Mouse (Mus musculus) embryonic fibroblast, embryonic 13.5 days (primary cell): ENCODE results near the gene Gdpgp1.

Experiments
- CTCF ChIP-seq: IDR thresholded peaks from 2 replicates; pipeline ENCODE4 v1.5.1; 2011; ENCODE audit warnings: mild to moderate bottlenecking, control low read depth, low read length, moderate library complexity, borderline replicate concordance; ENCODE audit not compliant: insufficient read depth
- POLR2A ChIP-seq: IDR thresholded peaks from 2 replicates; pipeline ENCODE4 v1.6.1; 2011; ENCODE audit warnings: low read depth, mild to moderate bottlenecking, control low read depth, low read length, moderate library complexity

DNA sequence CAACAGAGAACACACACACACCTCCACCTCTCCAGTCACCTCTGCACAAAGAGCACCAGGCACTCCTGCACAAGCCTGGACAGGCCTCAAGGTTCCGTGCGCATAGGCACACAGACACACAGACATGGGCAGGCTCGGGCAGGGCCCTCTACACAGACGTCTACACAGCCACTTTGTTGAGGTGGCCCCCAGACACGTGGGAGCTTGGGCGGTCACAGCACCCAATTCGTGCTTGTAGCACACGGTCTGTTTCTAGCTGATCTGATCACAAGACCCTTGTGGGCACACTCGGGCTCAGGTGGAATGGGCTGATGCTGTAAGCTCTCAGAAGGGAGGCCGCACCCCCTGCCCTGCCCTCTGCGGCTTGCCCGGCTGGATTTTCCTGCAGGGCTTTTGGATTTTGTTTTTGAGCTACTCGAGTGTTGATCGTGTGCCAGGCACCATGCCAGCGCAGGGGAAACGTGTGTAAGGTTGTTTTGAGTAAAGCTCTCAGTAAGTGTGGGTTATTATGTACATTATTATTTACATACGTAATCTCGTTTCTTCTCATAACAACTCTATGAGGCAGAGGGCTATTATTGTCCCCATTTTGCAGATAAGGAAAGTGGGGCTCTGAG, 24.5 kb upstream of the Gdpgp1 start:
- no peak for TF ChIP-seq CTCF
- no peak for TF ChIP-seq POLR2A
